Mouse (Mus musculus): ENCODE measurements at regions not wholly inside any gene's neighbourhood (a gene's known extent, or its start where the extent isn't known, plus 50 kb on each side); places are given as distances from the start of the nearest gene placed in this dataset.
"Not testable (repeated sequence)": the region's sequence is repeated elsewhere in the genome, so short reads cannot be mapped to it uniquely, and the experiment has no call there.

- TF ChIP-seq EP300 (IDR thresholded peaks at IDR 0.05; ENCODE audit: insufficient read depth, low read depth, low read length) (no peak), POLR2A (IDR thresholded peaks at IDR 0.05; ENCODE audit: insufficient read depth, low read length) (no peak), CTCF (IDR thresholded peaks at IDR 0.05; ENCODE audit: low read depth, low read length) (no peak)
- H3K4me1 ChIP-seq (ENCODE audit: control insufficient read depth, insufficient read depth, low read length): no peaks in the 10 kb centered on the region
- no peak overlapping the region for H3K4me3 ChIP-seq (ENCODE audit: low read depth, low read length)
- no peaks in the 10 kb centered on the region; the same call in 1 of the 2 replicates for H3K27me3 ChIP-seq (ENCODE audit: control insufficient read depth, insufficient read depth, low read length, poor library complexity, severe bottlenecking)
- no peaks in the 10 kb centered on the region for H3K36me3 ChIP-seq (ENCODE audit: control insufficient read depth, insufficient read depth, low read length, poor library complexity, severe bottlenecking)
- H3K27ac ChIP-seq (ENCODE audit: insufficient read depth, low read length): no peak overlapping the region
- H3K9ac ChIP-seq (ENCODE audit: low read depth, poor library complexity, severe bottlenecking): no peak overlapping the region
- H3K9me3 ChIP-seq (replicated peaks; ENCODE audit: control insufficient read depth, insufficient read depth, low read length, poor library complexity, severe bottlenecking): no peaks in the 10 kb centered on the region
Observed at GRCm38 (mm10) chr3:118140108-118140507, 271.4 kb upstream of the Snx7 start.

DNA sequence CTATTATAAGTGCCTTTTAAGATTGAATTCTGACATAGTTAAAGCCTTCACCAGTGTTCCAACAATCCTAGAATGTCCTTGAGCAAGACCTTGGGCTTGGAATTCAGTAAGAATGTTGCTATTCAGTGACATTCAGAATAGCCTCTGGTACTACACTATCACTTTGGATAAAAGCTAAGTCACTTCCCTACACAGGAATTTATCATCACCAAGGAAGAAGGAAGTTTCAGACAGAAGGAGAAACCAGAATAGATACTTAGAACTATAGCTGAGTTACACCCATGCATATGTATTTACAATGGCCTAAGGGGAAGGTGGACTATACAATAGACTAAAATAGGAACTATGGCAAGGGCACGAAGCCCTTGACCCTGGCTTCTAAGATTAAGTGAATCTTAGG lies 259.6 kb upstream of the Snx7 start:
- not testable (repeated sequence) for H3K9me3 ChIP-seq (replicated peaks; ENCODE audit: control insufficient read depth, insufficient read depth, low read length, poor library complexity, severe bottlenecking); H3K4me1 ChIP-seq (ENCODE audit: control insufficient read depth, insufficient read depth, low read length); H3K9ac ChIP-seq (ENCODE audit: low read depth, poor library complexity, severe bottlenecking); H3K27ac ChIP-seq (ENCODE audit: insufficient read depth, low read length); H3K27me3 ChIP-seq (ENCODE audit: control insufficient read depth, insufficient read depth, low read length, poor library complexity, severe bottlenecking); H3K4me3 ChIP-seq (ENCODE audit: low read depth, low read length); H3K36me3 ChIP-seq (ENCODE audit: control insufficient read depth, insufficient read depth, low read length, poor library complexity, severe bottlenecking)

DNA sequence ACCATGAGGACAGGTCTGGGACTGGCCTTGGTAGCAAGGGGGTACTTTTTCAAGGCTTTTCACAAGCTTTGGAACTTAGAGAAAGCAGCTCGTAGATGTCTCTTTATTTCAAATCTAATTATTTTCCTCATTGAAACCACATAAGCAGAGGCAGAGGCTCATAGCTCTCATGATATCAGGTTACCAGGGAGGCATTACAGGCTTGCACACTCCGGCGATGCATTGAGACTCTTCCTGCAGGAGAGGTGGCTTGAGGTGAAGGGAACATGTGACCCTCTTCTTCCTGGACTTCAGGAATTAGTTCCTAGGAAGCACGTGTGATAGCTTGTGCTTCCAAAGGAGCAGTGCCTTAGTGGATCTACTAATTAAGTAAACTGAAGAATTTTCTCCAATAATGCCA lies 233.9 kb upstream of the Snx7 start:
- no peaks in the 10 kb centered on the region for H3K4me1 ChIP-seq (ENCODE audit: control insufficient read depth, insufficient read depth, low read length)
- H3K27ac ChIP-seq (ENCODE audit: insufficient read depth, low read length): no peak overlapping the region
- TF ChIP-seq EP300 (IDR thresholded peaks at IDR 0.05; ENCODE audit: insufficient read depth, low read depth, low read length) (no peak), POLR2A (IDR thresholded peaks at IDR 0.05; ENCODE audit: insufficient read depth, low read length) (no peak), CTCF (IDR thresholded peaks at IDR 0.05; ENCODE audit: low read depth, low read length) (no peak)
- H3K4me3 ChIP-seq (ENCODE audit: low read depth, low read length): no peak overlapping the region
- no peaks in the 10 kb centered on the region for H3K27me3 ChIP-seq (ENCODE audit: control insufficient read depth, insufficient read depth, low read length, poor library complexity, severe bottlenecking)
- H3K9me3 ChIP-seq (replicated peaks; ENCODE audit: control insufficient read depth, insufficient read depth, low read length, poor library complexity, severe bottlenecking): no peaks in the 10 kb centered on the region
- H3K9ac ChIP-seq (ENCODE audit: low read depth, poor library complexity, severe bottlenecking): no peak overlapping the region
- no peaks in the 10 kb centered on the region for H3K36me3 ChIP-seq (ENCODE audit: control insufficient read depth, insufficient read depth, low read length, poor library complexity, severe bottlenecking)

DNA sequence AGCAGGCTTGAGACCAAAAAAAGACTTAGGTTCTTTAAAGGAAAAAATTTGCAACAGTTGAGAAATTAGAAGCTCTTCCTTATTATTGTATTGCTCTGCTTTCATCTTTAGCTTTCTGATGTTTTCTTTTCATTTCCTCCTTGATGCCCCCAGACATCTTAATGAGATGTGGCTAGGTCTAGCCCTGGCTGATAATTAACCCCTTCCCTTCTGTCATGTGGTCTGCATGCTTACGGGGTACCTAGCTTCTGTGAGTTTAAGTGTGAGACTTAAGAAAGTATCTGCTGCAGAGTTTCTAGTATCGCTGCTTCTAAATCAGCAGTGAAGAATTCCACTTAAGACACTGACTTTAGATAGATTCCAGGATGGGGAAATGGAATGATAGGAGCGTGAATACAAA lies 215.8 kb upstream of the Snx7 start:
- Histone ChIP-seq H3K27ac (ENCODE audit: insufficient read depth, low read length) (no peak overlapping the region), H3K9ac (ENCODE audit: low read depth, poor library complexity, severe bottlenecking) (no peak overlapping the region), H3K27me3 (ENCODE audit: control insufficient read depth, insufficient read depth, low read length, poor library complexity, severe bottlenecking) (no peaks in the 10 kb centered on the region), H3K36me3 (ENCODE audit: control insufficient read depth, insufficient read depth, low read length, poor library complexity, severe bottlenecking) (no peaks in the 10 kb centered on the region), H3K4me3 (ENCODE audit: low read depth, low read length) (no peak overlapping the region), H3K9me3 (replicated peaks; ENCODE audit: control insufficient read depth, insufficient read depth, low read length, poor library complexity, severe bottlenecking) (no peaks in the 10 kb centered on the region), H3K4me1 (ENCODE audit: control insufficient read depth, insufficient read depth, low read length) (no peaks in the 10 kb centered on the region)
- no peak for TF ChIP-seq CTCF (IDR thresholded peaks at IDR 0.05; ENCODE audit: low read depth, low read length)
- no peak for TF ChIP-seq EP300 (IDR thresholded peaks at IDR 0.05; ENCODE audit: insufficient read depth, low read depth, low read length)
- no peak for TF ChIP-seq POLR2A (IDR thresholded peaks at IDR 0.05; ENCODE audit: insufficient read depth, low read length)

- H3K9me3 ChIP-seq (replicated peaks; ENCODE audit: control insufficient read depth, insufficient read depth, low read length, poor library complexity, severe bottlenecking): no peaks in the 10 kb centered on the region
- no peak overlapping the region for H3K27ac ChIP-seq (ENCODE audit: insufficient read depth, low read length)
- no peaks in the 10 kb centered on the region for H3K4me1 ChIP-seq (ENCODE audit: control insufficient read depth, insufficient read depth, low read length)
- H3K36me3 ChIP-seq (ENCODE audit: control insufficient read depth, insufficient read depth, low read length, poor library complexity, severe bottlenecking): no peaks in the 10 kb centered on the region
- H3K9ac ChIP-seq (ENCODE audit: low read depth, poor library complexity, severe bottlenecking): no peak overlapping the region
- TF ChIP-seq CTCF (IDR thresholded peaks at IDR 0.05; ENCODE audit: low read depth, low read length) (no peak), POLR2A (IDR thresholded peaks at IDR 0.05; ENCODE audit: insufficient read depth, low read length) (no peak), EP300 (IDR thresholded peaks at IDR 0.05; ENCODE audit: insufficient read depth, low read depth, low read length) (no peak)
- no peaks in the 10 kb centered on the region for H3K27me3 ChIP-seq (ENCODE audit: control insufficient read depth, insufficient read depth, low read length, poor library complexity, severe bottlenecking)
- H3K4me3 ChIP-seq (ENCODE audit: low read depth, low read length): no peak overlapping the region
Observed at GRCm38 (mm10) chr3:118072363-118072762, 203.6 kb upstream of the Snx7 start.

GRCm38 (mm10) chr3:118070129-118070528 lies 201.4 kb upstream of the Snx7 start:
- H3K4me3 ChIP-seq (ENCODE audit: low read depth, low read length): no peak overlapping the region
- H3K27ac ChIP-seq (ENCODE audit: insufficient read depth, low read length): no peak overlapping the region
- no peaks in the 10 kb centered on the region for H3K27me3 ChIP-seq (ENCODE audit: control insufficient read depth, insufficient read depth, low read length, poor library complexity, severe bottlenecking)
- H3K4me1 ChIP-seq (ENCODE audit: control insufficient read depth, insufficient read depth, low read length): no peaks in the 10 kb centered on the region
- H3K9ac ChIP-seq (ENCODE audit: low read depth, poor library complexity, severe bottlenecking): no peak overlapping the region
- H3K36me3 ChIP-seq (ENCODE audit: control insufficient read depth, insufficient read depth, low read length, poor library complexity, severe bottlenecking): no peaks in the 10 kb centered on the region
- H3K9me3 ChIP-seq (replicated peaks; ENCODE audit: control insufficient read depth, insufficient read depth, low read length, poor library complexity, severe bottlenecking): no peaks in the 10 kb centered on the region
- TF ChIP-seq CTCF (IDR thresholded peaks at IDR 0.05; ENCODE audit: low read depth, low read length): no peak
- no peak for TF ChIP-seq POLR2A (IDR thresholded peaks at IDR 0.05; ENCODE audit: insufficient read depth, low read length)
- no peak for TF ChIP-seq EP300 (IDR thresholded peaks at IDR 0.05; ENCODE audit: insufficient read depth, low read depth, low read length)
